Mouse (Mus musculus): ENCODE measurements around the gene Ccs.
A peak's percentile ranks its signal among the peaks of the same experiment; 100 is the strongest.

Gene Ccs

DNA sequence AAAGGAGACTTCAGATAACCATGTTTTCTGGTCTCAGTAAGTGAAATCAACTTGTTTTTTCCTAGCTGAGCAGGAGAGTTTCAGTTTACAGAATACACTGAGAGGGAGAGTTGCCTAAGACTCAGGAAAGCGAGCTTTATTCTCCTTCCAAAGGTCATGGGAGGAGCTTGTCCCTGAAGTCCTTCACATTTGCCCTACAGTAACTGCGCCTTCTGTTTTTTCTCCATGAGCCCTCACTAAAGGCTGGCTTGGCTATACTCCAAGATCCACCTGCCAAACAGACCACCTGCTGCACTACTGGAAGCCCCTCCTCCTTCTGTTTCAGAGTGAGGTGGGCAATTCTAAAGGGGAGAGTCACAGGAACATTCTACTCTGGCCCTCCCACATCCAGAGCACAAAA lies 3.0 kb downstream of the Ccs start:
- no peak for DNase-seq (ENCODE audit: low read depth)

DNA sequence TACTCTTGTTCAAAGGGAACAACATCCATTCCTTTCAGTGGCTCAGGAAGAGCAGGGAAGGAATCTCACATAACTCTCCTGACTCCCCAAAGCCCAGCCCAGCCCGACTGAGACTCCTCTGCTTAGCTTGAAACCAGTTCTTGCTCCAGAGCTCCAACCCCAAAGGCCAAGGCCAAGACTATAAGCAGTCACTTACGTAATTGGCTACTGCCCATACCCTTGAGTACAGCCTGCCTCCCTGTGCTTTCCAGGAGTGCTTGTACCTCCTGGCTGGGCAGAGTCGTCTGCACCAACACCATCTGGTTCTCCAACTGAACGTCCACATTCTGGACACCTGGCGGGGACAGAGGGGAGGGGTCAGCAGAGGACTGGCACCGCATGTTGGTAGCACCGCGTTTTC lies 5.2 kb downstream of the Ccs start:
- DNase-seq (ENCODE audit: low read depth), result no peak

DNA sequence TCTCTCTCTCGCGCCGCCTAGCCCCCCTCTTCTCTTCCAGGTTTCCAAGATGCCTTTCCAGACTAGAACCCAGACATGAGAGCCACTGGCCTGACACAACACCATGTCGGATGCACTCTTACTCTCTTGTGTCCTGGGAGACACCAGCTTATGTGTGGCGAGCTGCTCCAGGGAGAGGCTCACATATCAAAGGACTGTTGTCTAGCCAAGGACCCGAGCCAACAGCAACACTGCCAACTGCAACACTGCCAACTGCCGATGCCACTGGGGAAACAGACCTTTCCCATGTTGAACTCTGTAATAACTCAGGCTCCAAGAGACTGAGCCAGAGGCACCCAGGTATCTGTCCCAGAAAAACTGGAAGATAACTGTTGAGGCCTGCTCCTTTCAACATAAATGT lies 10.0 kb downstream of the Ccs start:
- no peak for DNase-seq (ENCODE audit: low read depth)

DNA sequence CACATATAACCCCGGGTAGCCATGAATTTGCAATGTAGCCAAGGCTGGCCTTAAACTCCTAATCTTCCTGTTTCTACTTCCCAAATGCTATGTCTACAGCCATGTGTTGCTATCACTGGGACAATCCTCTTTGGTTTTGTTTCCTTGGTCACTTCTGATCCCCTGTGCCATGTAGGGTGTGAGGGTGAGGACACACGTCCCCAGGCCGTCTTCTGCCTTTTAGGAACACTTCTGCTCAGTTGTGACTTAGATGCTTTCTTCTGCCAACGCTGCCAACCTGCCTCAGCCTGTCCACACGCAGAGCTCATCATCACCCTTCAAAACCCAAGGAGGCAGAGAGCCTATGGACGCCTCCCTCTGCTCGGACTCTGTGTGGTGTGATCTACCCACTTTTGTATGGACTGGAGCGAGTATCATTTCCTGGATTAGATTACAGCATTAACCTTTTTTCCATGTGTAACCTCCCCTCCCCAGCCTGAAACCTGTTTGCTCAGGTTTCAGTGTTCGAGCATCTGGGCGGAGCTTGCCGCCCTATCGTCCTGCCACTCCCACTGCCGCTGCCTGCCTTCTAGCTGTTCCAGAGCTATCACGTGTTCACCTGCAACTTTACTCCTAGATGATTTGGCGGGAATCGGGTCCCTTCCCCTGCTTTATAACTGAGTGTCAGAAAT lies 10.6 kb downstream of the Ccs start:
- no peak for DNase-seq (ENCODE audit: low read depth)

DNA sequence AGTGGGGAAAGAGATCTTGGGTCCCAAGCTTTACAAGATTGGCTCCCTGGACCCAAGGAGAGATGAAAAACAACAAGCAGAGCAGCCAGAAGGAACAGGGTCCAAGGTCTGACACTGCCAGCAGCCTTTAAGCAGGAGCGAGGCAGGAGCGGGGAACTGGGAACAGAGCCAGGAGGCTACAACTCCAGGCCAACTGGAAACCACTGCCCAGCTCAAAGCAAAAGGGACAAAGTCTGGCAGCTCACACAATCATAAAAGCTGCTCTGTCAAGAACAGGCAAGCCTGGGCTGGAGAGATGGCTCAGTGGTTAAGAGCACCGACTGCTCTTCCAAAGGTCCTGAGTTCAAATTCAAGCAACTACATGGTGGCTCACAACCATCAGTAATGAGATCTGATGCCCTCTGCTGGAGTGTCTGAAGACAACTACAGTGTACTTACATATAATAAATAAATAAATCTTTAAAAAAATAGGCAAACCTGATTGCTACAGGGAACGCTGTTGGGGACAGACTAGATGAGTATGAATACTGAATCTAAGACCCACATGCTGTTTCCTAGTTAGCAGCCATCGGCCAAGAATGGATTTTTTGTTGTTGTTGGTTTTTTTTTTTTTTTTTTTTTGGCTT lies 18.3 kb downstream of the Ccs start:
- no peak for DNase-seq (ENCODE audit: low read depth)

DNA sequence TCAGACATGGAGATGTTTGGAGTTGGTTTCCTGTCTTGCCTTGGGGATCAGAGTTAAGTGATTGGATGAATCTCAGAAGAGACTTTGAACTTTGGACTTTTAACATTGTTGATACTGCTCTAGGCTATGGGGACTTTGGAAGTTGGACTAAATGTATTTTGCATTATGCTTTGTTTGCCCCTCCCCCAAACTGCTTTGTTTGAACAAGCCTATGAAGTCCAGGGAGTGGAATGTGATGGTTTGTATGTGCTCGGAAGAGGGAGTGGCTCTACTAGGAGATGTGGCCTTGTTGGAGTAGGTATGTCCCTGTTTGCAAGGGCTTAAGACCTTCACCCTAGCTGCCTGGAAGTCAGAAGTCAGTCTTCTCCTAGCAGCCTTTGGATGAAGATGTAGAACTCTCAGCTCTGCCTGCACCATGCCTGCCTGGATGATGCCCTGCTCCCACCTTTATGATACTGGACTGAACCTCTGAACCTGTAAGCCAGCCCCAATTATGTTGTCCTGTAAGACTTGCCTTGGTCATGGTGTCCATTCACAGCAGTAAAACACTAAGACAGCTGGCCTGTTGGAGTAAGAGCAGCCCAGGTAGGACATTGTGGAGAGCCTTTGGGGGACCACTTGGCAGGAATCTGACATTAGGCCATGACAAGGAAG lies 21.8 kb downstream of the Ccs start:
- DNase-seq (ENCODE audit: low read depth), result no peak

DNA sequence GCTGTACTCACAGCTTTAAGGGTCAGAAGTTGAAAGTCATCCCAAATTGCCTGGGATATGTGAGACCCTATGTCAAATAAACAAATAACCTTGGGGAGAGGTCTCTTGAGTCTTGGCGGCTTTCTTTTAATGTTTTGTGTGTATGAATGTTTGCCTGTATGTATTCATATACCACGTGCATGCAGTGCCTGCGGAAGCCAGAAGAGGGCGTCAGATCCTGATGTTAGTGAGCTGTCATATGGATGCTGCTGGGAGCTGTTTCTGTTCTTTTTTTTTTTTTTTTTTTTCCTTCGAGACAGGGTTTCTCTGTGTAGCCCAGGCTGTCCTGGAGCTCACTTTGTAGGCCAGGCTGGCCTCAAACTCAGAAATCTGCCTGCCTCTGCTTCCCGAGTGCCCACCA lies 26.1 kb downstream of the Ccs start:
- peak; percentile 59 for DNase-seq (ENCODE audit: low read depth)

DNA sequence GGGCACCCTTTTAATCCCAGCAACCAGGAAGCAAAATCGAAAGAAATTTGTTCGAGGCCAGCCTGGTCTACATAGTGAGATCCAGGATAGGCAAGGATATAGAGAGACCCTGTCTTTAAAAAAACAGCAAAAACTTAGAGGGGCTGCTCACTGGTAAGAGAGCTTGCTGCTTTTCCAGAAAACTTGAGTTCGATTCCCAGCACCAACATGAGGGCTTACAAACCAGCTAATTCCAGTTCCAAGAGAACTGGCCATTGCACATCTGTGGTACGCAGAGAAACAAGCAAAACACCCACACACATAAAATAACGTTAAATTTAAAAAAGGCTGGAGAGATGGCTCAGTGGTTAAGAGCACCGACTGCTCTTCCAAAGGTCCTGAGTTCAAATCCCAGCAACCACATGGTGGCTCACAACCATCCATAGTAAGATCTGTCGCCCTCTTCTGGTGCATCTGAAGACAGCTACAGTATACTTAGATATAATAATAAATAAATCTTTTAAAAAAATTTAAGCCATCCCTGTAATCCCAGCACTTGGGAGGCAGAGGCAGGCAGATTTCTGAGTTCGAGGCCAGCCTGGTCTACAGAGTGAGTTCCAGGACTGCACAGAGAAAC lies 26.7 kb downstream of the Ccs start:
- peak; percentile 33 for DNase-seq (ENCODE audit: low read depth)

DNA sequence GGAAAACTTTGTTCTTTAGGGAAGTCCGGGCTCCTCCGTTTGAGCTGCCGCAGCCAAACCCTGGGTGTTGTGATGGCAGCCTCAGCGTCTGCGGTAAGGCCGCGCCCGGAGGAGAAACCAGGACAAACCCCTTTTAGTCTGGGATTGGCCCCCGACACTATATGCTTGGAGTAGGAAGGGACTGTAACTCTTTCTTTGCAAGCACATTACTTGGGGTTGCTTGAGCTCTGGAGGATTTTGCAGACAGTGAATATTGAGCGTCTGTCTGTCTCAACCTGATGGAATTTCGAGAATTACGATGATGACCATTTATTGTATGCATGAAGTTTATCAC lies 27.3 kb downstream of the Ccs start:
- DNase-seq (ENCODE audit: low read depth), result no peak

DNA sequence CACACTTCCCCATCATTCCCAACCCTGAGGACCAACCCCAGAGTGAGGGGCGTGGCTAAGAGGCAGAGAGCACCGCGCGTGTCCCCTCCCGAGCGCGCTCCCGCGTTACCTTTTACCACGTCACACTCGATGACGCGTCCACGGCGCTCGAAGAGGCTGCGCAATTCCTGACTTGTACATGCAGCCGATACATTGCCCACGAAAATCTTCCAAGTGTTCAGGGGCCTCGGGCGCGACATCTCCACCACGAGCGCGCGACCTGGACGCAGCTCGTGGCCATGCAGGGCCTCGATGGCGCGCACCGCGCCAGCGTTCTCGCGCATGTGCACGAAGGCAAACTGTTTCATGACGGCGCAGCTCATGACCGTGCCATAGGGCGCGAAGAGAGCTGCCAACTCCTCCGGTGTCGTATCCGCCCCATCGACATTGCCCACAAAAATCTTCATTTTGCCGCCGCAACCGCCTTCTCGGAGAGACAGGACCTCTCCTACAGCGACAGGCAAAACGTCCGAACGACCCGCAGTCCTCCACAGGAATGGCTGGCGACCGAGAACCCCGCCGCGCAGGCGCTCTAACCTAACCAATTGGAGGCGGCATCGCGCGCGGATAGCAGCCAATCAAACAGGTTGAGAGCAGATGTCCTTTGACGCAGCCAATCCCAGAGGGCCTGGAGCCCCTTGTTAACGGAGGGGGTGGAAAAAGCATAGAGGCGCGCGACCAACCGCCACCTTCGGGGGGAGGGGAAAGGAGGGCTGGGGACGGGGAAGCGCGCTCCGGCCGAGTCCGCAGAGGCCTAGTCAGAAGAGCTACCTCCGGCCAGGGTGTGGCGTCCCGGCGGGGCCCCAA lies 27.8 kb downstream of the Ccs start, which contains the start of the genes Gm21992 and Rbm14:
TSS of gene Gm21992 (minus strand) at position 550 of the 846 bp plus-strand sequence.
TSS of gene Rbm14 (minus strand) at position 572 of the 846 bp plus-strand sequence.
- peak; percentile 97 for DNase-seq (ENCODE audit: low read depth)

DNA sequence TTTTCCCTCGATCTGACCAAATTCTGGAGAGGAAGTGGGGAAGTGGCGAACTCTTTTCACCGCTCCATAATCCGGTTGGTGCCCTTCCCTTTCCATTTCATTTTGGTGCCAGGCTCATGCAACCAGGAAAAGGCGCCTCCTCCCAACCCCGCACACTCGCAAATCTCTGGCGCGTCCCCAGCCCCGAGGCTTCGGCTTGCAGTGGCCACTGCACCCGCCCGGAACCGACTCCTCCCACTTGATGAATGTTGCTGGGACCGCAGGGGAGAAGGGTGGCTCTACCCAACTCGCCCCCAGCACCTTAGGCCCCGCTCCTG lies 28.4 kb downstream of the Ccs start:
- DNase-seq (ENCODE audit: low read depth), result no peak

DNA sequence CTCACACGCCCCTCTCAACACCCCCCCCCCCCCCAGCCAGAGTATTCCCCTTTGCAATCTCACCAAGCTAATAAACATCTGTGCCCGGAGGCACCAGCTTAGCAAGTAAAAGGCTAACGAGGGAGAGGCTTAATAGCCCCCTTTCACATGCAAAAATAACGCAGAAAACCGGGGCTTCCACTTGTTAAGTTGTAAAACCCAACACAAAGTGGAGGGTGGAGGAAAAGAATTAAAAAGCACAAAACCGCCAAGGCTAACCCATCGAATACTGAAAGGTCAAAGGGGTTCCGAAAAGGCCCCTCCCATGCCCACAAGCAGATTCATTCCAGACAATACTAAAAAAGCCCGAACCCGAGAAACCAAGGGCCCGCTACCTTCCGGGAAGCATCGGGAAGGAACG lies 28.8 kb downstream of the Ccs start:
- DNase-seq (ENCODE audit: low read depth), result no peak

DNA sequence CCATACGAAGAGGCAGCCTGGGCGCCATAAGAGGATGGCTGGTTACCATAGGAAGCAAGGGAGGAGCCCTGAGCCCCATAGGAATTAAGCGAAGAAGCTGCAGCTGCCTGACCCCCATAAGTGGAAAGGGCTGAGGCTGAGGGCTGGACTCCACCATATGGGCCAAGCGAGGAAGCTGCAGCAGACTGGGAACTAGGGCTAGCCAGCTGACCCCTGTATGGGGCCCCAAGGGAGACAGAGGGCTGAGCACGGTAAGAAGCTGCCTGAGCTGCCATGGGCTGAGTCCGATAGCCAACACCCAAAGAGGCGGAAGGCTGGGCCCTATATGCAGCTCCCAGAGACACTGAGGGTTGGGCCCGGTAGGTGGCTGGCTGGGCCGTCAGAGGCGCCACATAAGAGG lies 35.8 kb downstream of the Ccs start:
- DNase-seq (ENCODE audit: low read depth), result no peak

DNA sequence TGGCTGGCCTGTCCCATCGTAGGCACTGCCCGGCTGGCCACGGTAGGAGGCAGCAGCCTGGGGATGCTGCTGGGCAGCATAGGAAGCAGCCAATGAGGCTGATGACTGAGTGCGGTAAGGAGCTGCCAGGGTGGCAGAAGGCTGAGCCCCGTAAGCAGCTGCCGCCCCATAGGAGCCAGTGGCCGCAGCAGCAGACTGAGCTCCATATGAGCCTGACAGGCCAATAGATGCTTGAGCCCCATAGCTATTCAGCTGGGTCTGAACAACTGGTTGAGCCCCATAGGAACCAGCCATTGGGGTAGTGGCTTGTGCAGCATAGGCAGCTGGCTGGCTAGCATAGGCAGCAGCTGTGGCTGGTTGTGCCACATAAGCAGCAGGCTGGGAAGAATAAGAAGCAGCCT lies 36.4 kb downstream of the Ccs start:
- no peak for DNase-seq (ENCODE audit: low read depth)

DNA sequence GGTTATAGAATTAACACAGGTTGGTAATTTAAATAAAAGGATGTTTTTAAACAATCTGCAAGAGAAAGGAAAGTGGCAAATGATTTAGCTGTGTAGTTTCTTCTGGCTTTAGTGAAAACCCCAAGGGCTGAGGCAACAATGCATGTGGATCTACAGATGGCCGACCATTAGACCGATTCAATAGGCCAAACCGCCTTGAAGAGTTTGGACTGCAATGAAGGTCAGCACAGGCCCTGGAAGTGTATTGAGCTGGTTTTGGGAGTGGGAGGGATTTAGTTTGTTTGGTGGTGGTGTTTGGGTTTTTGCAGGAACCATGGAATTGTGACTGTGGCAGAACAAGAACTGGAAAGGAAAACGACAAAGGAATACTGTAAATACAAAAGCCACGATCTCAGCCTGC lies 40.0 kb downstream of the Ccs start:
- DNase-seq (ENCODE audit: low read depth), result no peak

DNA sequence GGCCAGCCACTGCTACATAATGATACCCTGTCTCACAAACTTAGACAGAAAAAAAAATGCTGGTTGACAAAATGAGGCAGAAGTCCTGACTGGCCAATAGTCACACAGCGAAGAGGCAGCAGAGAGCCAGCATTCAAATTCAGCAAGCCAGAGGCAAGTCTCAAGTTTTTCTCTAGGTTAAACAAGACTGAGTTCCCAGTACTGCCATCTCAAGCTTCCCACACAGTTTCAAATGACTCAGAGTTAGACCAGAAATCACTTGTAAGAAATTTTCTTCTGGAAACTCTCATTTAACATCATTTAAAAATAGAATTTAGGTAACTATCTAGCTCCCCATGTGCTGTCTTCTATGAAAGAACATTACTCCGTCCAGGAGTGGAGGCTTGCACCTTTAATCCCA lies 41.3 kb downstream of the Ccs start:
- DNase-seq (ENCODE audit: low read depth), result no peak

DNA sequence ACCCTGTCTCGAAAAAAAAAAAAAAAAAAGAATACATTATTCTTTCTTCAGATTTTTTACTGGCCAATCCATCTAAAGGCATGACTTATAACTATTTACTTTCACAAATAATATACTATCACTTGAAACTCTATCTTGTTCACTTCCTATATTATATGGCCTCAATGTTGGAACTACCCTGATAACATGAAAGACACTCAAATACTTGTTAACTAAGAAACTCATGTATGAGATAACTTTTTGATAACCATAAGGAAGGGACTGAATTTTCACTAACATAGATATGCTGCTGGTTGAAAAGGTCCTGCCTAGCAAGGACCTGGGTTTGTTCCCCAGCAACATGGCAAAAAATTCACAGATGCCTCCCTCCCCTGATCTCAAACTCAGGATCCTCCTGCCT lies 43.2 kb downstream of the Ccs start:
- no peak for DNase-seq (ENCODE audit: low read depth)

DNA sequence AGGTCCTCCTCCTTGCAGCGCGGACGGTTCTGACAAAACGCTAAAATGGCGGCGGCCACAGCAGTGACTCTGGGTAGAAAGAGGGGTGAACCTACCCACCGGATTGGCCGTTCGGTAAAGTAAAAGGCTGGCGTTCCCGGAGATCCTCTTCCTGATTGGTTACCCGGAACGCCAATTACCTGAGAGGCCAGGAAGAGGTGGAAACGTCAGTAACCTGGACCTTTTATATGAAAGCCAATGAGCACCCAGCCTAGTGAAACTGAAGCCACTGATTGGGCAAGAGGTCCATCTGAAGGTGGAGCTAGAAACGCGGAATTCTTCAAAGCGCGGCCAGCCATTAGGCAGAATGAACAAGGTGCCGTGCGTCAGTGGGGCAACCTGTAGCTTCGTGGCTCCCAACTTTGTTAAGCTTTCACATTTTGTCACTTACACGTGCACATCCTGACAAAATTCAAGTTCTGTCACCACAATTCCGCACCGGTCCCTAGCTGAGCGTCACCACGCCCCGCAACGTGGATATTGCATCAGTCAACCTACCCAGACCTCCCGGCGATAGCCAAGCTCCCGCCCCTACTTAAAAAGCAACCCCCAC lies 45.2 kb downstream of the Ccs start, which contains the start of gene Rbm4:
TSS of gene Rbm4 (minus strand) at position 71 of the 592 bp plus-strand sequence.
- DNase-seq (ENCODE audit: low read depth), result peak; percentile 98

DNA sequence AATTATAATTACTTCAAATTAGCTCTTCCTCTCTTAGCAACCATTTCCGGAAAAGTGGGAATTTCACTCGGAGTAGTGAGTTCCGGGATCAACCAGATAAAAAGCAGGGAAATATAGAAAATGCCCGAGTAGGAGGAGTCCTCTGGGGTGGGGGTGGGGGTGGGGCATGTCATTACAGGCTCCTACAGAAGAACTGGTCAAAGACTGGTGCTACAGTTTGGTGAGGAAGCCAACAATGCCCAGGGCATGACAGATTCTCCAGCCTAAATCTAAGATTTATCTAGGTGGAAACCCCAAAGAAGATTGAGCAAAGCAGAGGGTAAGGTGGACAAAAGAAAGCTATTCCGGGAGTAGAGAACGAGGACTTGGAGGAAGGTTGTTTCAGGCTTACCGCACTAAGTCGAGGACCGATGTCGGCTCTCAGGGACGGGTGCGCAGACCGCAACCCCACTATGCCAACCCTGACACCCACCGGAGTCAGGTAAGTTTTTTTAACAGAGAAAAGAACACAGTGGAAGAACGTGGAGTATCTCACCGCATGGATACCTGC lies 45.8 kb downstream of the Ccs start:
- no peak for DNase-seq (ENCODE audit: low read depth)

DNA sequence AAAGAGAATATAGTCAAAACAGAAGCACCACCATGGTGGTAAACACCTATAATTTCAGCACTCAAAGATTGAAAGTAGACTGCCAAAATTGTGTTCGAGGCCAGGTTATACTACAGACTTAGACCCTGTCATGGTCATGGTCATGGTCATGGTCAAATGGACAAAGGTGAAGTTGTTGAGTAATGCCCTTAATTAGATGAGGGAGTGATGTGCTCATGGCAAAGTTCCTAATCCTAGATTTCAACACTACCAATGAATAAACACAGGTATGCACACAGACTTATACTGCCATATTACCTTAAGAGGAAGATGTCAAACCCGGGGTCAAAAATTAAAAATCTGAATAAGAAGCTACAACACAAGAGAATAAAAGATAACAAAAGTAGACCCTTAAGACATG lies 52.8 kb downstream of the Ccs start:
- no peak for DNase-seq (ENCODE audit: low read depth)

DNA sequence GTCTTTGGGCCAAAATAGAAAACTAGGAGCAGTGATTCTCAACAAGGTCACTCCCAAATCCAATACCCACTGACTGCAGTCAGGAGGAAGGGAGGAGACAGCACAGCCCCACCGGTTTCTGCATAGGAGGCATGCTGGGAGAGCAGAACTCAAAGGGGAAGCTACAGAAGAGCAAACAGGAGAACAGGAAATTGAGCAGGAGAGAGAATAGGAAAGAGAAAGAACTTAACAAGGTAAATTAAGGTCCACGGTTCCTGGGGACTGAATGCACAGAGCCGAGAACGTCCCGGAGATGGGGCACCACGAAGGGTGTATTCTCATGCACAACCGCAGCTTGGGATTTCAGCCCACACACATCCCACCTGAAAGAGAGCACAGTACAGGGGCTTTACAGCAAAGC lies 53.9 kb downstream of the Ccs start:
- no peak for DNase-seq (ENCODE audit: low read depth)

DNA sequence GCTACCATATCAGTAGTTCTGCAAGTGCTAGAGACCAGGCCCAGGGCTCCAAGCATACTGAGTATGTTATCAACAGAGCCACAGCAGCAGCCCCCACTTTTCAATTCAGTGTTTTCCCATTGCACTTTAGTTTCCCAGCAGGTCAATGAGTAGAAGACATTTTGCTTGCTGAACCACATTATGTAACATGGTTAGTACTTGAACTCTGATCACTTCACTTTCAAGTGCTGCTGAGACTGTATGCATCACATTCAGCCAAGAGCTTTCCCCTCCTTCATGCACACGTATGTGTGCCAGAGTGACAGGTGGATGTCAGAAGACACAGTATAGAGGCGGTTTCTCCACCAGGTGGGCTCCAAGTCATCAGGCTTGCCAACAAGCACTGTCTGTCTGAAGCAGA lies 56.2 kb downstream of the Ccs start:
- DNase-seq (ENCODE audit: low read depth), result no peak
